Mouse (Mus musculus) kidney, adult 2 months (tissue): ENCODE measurements around the gene Ppef2. TPM values are rescaled to one million over a fixed set of nuclear protein-coding genes. Genes with fewer than 3 reads are reported as not detected.

ENCODE experiments used
- DNase-seq: peaks from one replicate; pipeline ENCODE4 v3.0.0; 2021
- H3K27ac ChIP-seq: fragments of 200-500 bp; 2 replicates; pipeline ENCODE4 v1.5.1; 2012; ENCODE audit warnings: low read depth, low read length, control low read depth, inconsistent platforms; ENCODE audit not compliant: insufficient read depth
- H3K27me3 ChIP-seq: fragments of 200-500 bp; replicated peaks from 2 replicates; pipeline ENCODE4 v1.6.1; 2012; ENCODE audit warnings: mild to moderate bottlenecking, moderate library complexity, low read length, inconsistent platforms; ENCODE audit not compliant: control insufficient read depth, insufficient read depth
- H3K36me3 ChIP-seq: fragments of 200-500 bp; 2 replicates; pipeline ENCODE4 v1.6.1; 2012; ENCODE audit warnings: mild to moderate bottlenecking, moderate library complexity, low read length, inconsistent platforms; ENCODE audit not compliant: control insufficient read depth, insufficient read depth
- H3K4me1 ChIP-seq: fragments of 200-500 bp; 2 replicates; pipeline ENCODE4 v1.6.1; 2011; ENCODE audit warnings: low read length; ENCODE audit not compliant: control insufficient read depth, insufficient read depth
- H3K4me3 ChIP-seq: fragments of 200-500 bp; 2 replicates; pipeline ENCODE4 v1.5.1; 2011; ENCODE audit warnings: mild to moderate bottlenecking, low read depth, low read length, control low read depth; ENCODE audit not compliant: insufficient read depth
- CTCF ChIP-seq: fragments of 200-500 bp; conservative IDR thresholded peaks from 2 replicates; pipeline ENCODE4 v1.5.1; 2011; ENCODE audit warnings: low read depth, mild to moderate bottlenecking, control low read depth, low read length, moderate library complexity, mixed read lengths; ENCODE audit not compliant: insufficient read depth, insufficient read length
- POLR2A ChIP-seq: fragments of 200-500 bp; IDR thresholded peaks from one replicate; pipeline ENCODE4 v1.6.1; 2011; ENCODE audit warnings: low read depth, low read length, control low read depth
- WGBS: fragments of 180-500 bp; shearing (Covaris S2); methylation state at CpG from one replicate; pipeline ENCODE4 v1.1.7; 2018; 5-methylcytosine and 5-hydroxymethylcytosine counted together
- polyA plus RNA-seq: library from polyadenylated mRNA; depleted of rRNA; stranded (reverse); fragments of >200 nt; gene quantifications from 2 replicates; pipeline ENCODE4 v1.2.3, GENCODE M21; 2012

The Ppef2 gene
- polyA plus RNA-seq, 1 experiment, result 0.45 TPM

GRCm38 (mm10) chr5:92206121-92206520 lies 50.0 kb downstream of the Ppef2 start:
- peaks cover 8% of the 10 kb centered on the region; the same call in 1 of the 2 replicates for H3K4me1 ChIP-seq
- TF ChIP-seq CTCF, result no peak
- no peaks in the 10 kb centered on the region; the same call in 1 of the 2 replicates for H3K36me3 ChIP-seq
- H3K27me3 ChIP-seq, result no peaks in the 10 kb centered on the region
- whole genome bisulfite sequencing, result 73% methylated on average over 6 of the region's 6 CpGs
- peak overlapping the region; percentile 72 for H3K27ac ChIP-seq
- H3K4me3 ChIP-seq, result no peak overlapping the region
- peak; percentile 13 for DNase-seq

DNA sequence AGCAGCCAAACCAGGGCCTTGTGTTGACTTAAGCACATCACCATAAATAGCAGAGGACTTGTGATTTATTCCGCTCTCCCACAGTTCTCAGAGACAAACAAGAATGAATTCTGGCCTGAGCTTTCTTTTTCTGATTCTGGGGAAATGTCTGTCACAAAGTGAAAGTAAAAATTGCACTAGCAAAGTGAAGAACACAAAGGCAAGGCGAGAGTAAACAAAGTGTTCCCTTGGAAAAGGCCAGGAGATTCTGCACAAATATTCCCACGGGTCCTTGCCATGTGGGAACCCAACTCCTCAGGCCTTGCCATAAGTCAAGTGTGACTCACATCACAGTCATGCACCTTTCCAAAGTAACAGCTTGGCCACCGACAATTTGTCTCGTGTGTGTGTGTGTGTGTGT lies 50.4 kb downstream of the Ppef2 start:
- DNase-seq, result peak; percentile 61
- Histone ChIP-seq H3K27me3 (no peaks in the 10 kb centered on the region), H3K36me3 (no peaks in the 10 kb centered on the region; the same call in 1 of the 2 replicates), H3K4me1 (peaks cover 8% of the 10 kb centered on the region; the same call in 1 of the 2 replicates), H3K4me3 (no peak overlapping the region), H3K27ac (peak overlapping the region; percentile 72)
- WGBS, result 35% methylated on average over 5 of the region's 5 CpGs
- no peak for TF ChIP-seq CTCF
- TF ChIP-seq POLR2A, result no peak

- peak; percentile 86 for DNase-seq
- no peak for TF ChIP-seq POLR2A
- TF ChIP-seq CTCF, result no peak
- peaks cover 8% of the 10 kb centered on the region; the same call in 1 of the 2 replicates for H3K4me1 ChIP-seq
- no peaks in the 10 kb centered on the region; the same call in 1 of the 2 replicates for H3K36me3 ChIP-seq
- no peaks in the 10 kb centered on the region for H3K27me3 ChIP-seq
- H3K27ac ChIP-seq, result peak overlapping the region; percentile 72
- 33% methylated on average over 7 of the region's 7 CpGs for WGBS
- no peak overlapping the region for H3K4me3 ChIP-seq
These were observed 50.9 kb downstream of the Ppef2 start for GRCm38 (mm10) chr5:92205184-92205583.

DNA sequence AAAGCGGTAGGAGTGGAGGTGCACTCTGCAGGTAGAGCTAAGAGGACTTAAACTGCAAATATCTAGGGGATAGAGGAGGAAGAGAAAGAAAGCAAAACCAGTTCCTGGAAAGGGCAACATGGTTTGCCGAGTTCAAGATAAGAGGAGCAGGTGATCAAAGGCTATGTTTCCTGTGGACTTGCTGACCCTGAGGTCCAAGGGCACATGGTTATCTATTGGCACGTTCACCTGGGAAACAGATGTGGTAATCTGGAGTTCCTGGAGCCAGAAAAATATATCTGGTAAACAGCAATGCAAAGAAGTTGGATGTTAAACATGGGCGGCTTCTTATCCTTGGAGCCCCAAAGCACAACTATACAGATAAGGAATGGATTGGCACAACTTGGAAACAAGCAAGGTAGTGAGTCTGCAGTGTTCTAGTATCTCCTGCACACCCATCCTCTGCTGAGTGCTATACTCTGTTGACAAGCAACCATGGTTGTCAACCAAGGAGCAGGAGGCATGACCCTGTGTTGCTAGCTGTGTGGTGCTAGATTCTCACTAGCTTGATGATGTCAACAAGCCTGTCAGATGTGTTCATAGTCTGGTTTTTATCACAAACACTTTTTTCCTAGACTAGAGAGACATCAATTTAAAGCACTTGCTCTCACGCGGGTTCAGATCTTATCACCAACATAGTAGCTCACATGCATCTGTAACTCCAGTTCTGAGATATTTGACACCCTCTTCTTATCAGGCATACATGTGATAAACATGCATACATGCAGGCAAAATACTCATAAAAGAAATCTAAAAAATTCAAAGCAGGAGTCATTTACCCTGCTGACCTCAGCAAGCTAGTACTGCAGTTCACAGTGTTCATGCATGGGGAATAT lies 51.7 kb downstream of the Ppef2 start:
- 69% methylated on average over 6 of the region's 6 CpGs for WGBS
- no peak overlapping the region for H3K27ac ChIP-seq
- TF ChIP-seq CTCF, result no peak
- no peak for TF ChIP-seq POLR2A
- no peaks in the 10 kb centered on the region for H3K27me3 ChIP-seq
- peaks cover 8% of the 10 kb centered on the region; the same call in 1 of the 2 replicates for H3K4me1 ChIP-seq
- H3K36me3 ChIP-seq, result no peaks in the 10 kb centered on the region; the same call in 1 of the 2 replicates
- no peak overlapping the region for H3K4me3 ChIP-seq
- peak; percentile 17 for DNase-seq

- Histone ChIP-seq H3K4me1 (peaks cover 11% of the 10 kb centered on the region; the same call in 1 of the 2 replicates), H3K27me3 (no peaks in the 10 kb centered on the region), H3K27ac (no peak overlapping the region), H3K36me3 (peaks cover 2% of the 10 kb centered on the region), H3K4me3 (no peak overlapping the region)
- peak; percentile 14 for DNase-seq
- TF ChIP-seq CTCF, result no peak
- no peak for TF ChIP-seq POLR2A
- WGBS, result 61% methylated on average over 8 of the region's 8 CpGs
These were observed 57.8 kb downstream of the Ppef2 start for GRCm38 (mm10) chr5:92198266-92198665.

GRCm38 (mm10) chr5:92196895-92197811 lies 58.9 kb downstream of the Ppef2 start:
- H3K27ac ChIP-seq, result no peak overlapping the region
- TF ChIP-seq POLR2A (no peak), CTCF (no peak)
- H3K36me3 ChIP-seq, result peaks cover 2% of the 10 kb centered on the region
- no peaks in the 10 kb centered on the region for H3K27me3 ChIP-seq
- peak; percentile 36 for DNase-seq
- H3K4me3 ChIP-seq, result no peak overlapping the region
- WGBS, result 68% methylated on average over 15 of the region's 15 CpGs
- H3K4me1 ChIP-seq, result peaks cover 11% of the 10 kb centered on the region; the same call in 1 of the 2 replicates
